Mouse (Mus musculus) urinary bladder, postnatal 25 days (tissue): ENCODE results near the gene Map1s.

Experiments used
- DNase-seq: peaks from one replicate; pipeline ENCODE4 v3.0.0; 2022; ENCODE audit warnings: low spot score

Gene Map1s

DNA sequence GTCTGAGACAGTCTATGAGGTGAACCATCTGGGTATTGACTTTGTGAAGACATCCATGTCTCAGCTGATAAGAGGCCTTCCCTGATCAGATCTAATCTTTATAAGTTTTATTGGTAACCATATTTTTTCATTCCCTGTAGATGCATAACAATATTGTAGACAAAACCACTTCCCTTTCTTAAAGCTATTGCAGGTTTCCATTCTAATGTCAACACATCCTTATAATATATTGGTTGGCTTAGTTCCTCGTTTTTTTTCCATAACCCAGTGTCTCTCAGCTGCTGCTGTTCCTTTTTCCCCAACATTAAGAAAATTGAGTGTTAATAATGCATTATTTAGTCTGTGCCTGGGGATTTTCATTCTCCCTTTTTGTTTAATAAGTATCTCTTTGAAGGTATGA is 37.5 kb downstream of the Map1s start:
- DNase-seq = no peak

DNA sequence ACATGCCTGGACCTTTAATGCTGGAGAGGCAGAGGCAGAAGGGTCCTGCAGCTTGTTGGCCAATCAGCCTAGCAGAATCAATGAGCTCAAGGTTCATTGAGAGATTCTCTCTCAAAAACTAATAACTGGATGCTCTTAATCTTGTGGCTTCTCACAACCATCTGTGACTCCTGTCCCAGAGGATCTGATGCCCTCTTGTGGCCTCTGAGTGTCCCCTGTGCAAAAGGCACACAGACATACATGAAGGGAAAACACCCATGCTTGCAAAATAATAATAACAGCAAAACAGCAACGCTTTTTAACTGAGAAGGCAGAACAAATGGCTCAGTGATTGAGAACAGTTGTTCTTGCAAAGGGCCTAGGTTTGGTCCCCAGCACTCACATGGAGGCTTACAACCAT is 44.1 kb downstream of the Map1s start:
- DNase-seq = no peak

DNA sequence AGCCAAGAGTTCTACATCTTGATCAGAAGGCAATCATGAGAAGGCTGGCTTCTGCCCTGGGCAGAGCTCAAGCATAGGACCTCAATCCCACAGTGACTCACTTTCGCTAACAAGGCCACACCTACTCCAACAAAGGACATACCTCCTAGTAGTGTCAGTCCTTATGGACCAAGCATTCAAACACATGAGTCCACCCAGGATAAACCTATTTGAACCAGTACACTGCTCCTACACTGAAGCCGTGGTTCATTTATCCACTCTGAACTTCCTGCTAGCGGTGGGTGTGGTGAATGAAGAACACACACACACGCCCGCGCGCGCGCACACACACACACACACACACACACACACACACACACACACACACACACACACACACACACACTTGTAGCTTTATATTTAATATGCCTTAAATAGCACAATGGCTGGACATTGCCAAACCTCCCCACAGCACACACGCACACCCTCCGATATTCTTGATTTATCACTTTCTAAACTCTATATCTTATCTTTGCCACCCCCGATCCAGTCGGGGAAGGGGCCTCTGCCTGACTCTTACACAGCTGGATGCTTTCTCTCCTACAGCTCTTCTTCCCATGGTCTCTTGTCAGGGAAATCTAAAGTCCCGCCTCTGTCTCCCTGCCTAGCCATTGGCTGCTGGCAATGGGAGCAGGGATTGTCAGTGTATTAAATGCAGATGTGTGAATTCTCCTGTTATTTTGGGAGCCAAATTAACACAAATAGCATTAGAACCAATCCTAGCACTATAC is 55.2 kb downstream of the Map1s start:
- DNase-seq = no peak

DNA sequence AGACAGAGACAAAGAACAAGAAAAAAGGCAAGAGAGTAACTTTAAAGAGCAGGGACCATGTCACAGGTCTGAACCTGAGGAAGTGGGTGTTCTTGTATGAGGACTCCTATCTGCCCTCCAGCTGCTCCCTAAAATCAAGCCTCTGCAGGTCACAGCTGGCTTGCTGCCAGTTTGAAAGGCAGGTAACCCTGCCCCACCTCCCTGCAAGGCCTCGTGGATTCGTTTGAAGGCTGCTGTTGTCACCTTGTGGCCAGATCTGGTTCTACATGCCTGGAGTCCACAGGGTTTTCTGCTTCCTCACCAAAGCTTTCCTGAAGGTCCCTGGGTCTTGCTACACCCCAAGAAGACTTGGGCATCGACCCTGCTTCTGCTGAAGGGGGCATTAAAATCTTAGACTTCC is 58.4 kb downstream of the Map1s start:
- peak; percentile 76 for DNase-seq

DNA sequence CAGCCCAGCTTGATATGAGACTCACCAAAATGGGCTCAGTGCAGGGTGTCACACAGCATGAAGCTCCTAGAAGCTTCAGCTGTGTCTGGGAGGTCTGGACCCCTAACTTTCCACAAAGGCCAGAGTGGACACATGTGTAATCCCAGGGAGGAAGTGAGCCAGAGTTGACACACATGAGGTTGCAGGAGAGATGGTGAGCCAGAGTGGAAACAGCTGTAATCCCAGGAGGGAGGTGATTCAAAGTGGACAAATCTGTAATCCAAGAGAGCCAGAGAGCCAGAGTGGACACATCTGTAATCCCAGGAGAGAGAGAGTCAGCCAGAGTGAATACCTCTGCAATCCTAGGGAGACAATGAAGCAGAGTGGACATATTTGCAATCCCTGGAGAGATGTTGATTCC is 59.1 kb downstream of the Map1s start:
- no peak for DNase-seq
